Mouse (Mus musculus) thymus, postnatal 25 days (tissue): ENCODE measurements around the gene Ei24.

Experiments used
- DNase-seq: peaks from one replicate; pipeline ENCODE4 v3.0.0; 2022

Gene Ei24

GRCm38 (mm10) chr9:36796781-36797555 lies at the start of gene Ei24:
Gene Ei24 (minus strand): TSS chr9:36797393.
- DNase-seq = peak; percentile 83

GRCm38 (mm10) chr9:36846346-36846745 lies 49.2 kb upstream of the Ei24 start:
- DNase-seq = no peak

GRCm38 (mm10) chr9:36833914-36834313 lies 36.7 kb upstream of the Ei24 start:
- no peak for DNase-seq

GRCm38 (mm10) chr9:36833043-36833881 lies 36.1 kb upstream of the Ei24 start:
- no peak for DNase-seq

GRCm38 (mm10) chr9:36832529-36832928 lies 35.3 kb upstream of the Ei24 start:
- DNase-seq = no peak

- no peak for DNase-seq
Measured at GRCm38 (mm10) chr9:36831401-36831800, 34.2 kb upstream of the Ei24 start.

- no peak for DNase-seq
Measured at GRCm38 (mm10) chr9:36826612-36827363, 29.6 kb upstream of the Ei24 start.

- no peak for DNase-seq
Measured at GRCm38 (mm10) chr9:36822024-36822423, 24.8 kb upstream of the Ei24 start.

GRCm38 (mm10) chr9:36821644-36822000 lies 24.4 kb upstream of the Ei24 start, which contains the start of gene Fez1:
Gene Fez1 (plus strand): TSS chr9:36821864.
- DNase-seq = no peak

- DNase-seq = no peak
Measured at GRCm38 (mm10) chr9:36820969-36821643, 23.9 kb upstream of the Ei24 start.

- no peak for DNase-seq
Measured at GRCm38 (mm10) chr9:36818905-36819304, 21.7 kb upstream of the Ei24 start.

- DNase-seq = no peak
Measured at GRCm38 (mm10) chr9:36814486-36814885, 17.3 kb upstream of the Ei24 start.

GRCm38 (mm10) chr9:36808126-36808785 lies 11.1 kb upstream of the Ei24 start:
- DNase-seq = no peak

GRCm38 (mm10) chr9:36805256-36805975 lies 8.2 kb upstream of the Ei24 start:
- DNase-seq = no peak

- DNase-seq = no peak
Measured at GRCm38 (mm10) chr9:36803926-36804325, 6.7 kb upstream of the Ei24 start.

GRCm38 (mm10) chr9:36803386-36803785 lies 6.2 kb upstream of the Ei24 start:
- DNase-seq = no peak

- no peak for DNase-seq
Measured at GRCm38 (mm10) chr9:36802951-36803350, 5.8 kb upstream of the Ei24 start.

- DNase-seq = no peak
Measured at GRCm38 (mm10) chr9:36801961-36802360, 4.8 kb upstream of the Ei24 start.

GRCm38 (mm10) chr9:36796224-36796623 lies 969 bp downstream of the Ei24 start:
- DNase-seq = no peak

- DNase-seq = no peak
Measured at GRCm38 (mm10) chr9:36795556-36795955, 1.6 kb downstream of the Ei24 start.

GRCm38 (mm10) chr9:36794487-36794886 lies 2.7 kb downstream of the Ei24 start:
- no peak for DNase-seq
